Mouse (Mus musculus) right cerebral cortex, postnatal 4 days (tissue): Measurements from ENCODE around the gene Cd19.

ENCODE experiments used
- DNase-seq: peaks from one replicate; pipeline ENCODE4 v3.0.0-alpha.2; 2022

Cd19 gene

DNA sequence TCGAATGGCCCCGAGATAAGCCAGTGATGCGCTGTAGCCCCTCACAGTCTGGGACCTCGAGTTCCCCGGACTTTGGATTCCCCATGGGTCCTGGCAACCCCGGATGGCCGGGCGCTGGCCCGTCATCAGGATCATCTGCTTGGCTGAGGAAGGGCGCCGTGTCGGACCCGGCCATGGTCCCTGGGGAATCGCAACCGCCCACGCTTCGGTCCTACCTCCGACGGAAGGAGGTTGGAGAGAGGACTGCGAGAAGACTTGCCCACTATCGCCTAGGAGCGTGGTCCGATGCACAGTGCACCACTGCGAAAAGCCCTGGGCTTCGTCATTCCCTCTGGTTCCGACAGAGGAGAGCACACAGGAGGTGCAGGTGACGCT is 37.8 kb downstream of the Cd19 start:
- DNase-seq, result peak; percentile 16

- no peak for DNase-seq
These were observed 39.7 kb downstream of the Cd19 start for GRCm38 (mm10) chr7:126375012-126375411.

GRCm38 (mm10) chr7:126374526-126374925 is 40.2 kb downstream of the Cd19 start:
- no peak for DNase-seq

DNA sequence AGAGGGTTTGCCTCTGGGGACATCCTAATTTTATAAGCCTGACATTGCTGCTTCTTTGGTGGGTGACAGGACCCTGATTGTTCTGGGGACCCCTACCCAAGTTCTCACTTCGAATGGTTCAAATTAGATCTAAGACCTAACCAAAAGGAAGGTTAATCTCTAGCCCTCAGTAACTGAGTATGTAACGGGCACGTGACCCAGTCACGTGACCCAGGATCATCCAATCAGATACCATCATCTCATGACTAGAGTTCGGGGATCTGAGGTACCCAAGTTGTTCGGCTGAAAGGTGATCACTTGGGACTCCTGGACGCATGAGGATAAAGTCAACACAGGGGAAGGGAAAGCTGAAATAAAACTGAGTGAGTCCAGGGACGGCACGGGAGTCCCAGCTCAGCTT is 41.7 kb downstream of the Cd19 start:
- DNase-seq, result no peak

GRCm38 (mm10) chr7:126369393-126369792 is 45.3 kb downstream of the Cd19 start, which contains the start of gene Lat:
Gene Lat, minus strand, starts transcription at chr7:126369570.
- no peak for DNase-seq

GRCm38 (mm10) chr7:126368367-126368766 is 46.3 kb downstream of the Cd19 start:
- no peak for DNase-seq

- DNase-seq, result no peak
These were observed 47.1 kb downstream of the Cd19 start for GRCm38 (mm10) chr7:126367636-126368035.

DNA sequence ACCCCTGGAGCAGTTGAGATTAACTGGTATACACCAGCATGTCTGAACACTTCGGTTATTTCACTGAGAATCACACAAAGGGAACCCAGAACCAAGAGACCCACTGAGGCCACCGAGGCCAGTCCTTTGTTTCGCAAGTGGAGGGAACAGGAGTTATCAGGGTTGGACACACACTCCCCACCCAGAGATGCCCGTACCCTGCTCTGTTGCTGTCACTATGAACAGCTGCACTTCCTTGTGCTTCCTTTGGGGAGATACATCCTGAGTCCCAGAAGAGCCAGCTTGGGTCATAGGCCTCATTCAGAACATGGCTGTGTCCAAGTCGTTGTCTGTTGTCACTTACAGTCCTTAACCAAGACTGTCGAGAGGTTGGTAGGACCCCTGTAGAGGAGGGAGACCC is 51.7 kb downstream of the Cd19 start:
- DNase-seq, result no peak

- DNase-seq, result no peak
These were observed 55.6 kb downstream of the Cd19 start for GRCm38 (mm10) chr7:126359049-126359448.
